Mouse (Mus musculus) adrenal gland, postnatal 10 days (tissue): Measurements from ENCODE around the gene Ankrd17. TPM values are rescaled to one million over a fixed set of nuclear protein-coding genes. Genes with fewer than 3 reads are reported as not detected.

Experiments used
- DNase-seq: peaks from one replicate; pipeline ENCODE4 v3.0.0; 2021; ENCODE audit warnings: mixed read lengths
- total RNA-seq, 2 experiments: library from RNA; stranded (reverse); gene quantifications; 2 replicates each; pipeline ENCODE4 v1.2.3; 2021

The Ankrd17 gene
- total RNA-seq, 2 experiments from 2014 or later = 79.6 to 111 TPM

GRCm38 (mm10) chr5:90217791-90218190, 148.6 kb downstream of the Ankrd17 start:
- peak; percentile 67 for DNase-seq

- DNase-seq = no peak
Observed at GRCm38 (mm10) chr5:90217226-90217625, 149.2 kb downstream of the Ankrd17 start.

GRCm38 (mm10) chr5:90213356-90213755, 153.0 kb downstream of the Ankrd17 start:
- no peak for DNase-seq

- peak; percentile 61 for DNase-seq
Observed at GRCm38 (mm10) chr5:90203168-90203567, 163.2 kb downstream of the Ankrd17 start.

GRCm38 (mm10) chr5:90202447-90203117, 163.8 kb downstream of the Ankrd17 start:
- DNase-seq = no peak

GRCm38 (mm10) chr5:90199922-90200632, 166.3 kb downstream of the Ankrd17 start:
- no peak for DNase-seq

- peak; percentile 79 for DNase-seq
Observed at GRCm38 (mm10) chr5:90194831-90195230, 171.5 kb downstream of the Ankrd17 start.

GRCm38 (mm10) chr5:90182782-90183181, 183.6 kb downstream of the Ankrd17 start:
- no peak for DNase-seq

- DNase-seq = no peak
Observed at GRCm38 (mm10) chr5:90179094-90179493, 187.3 kb downstream of the Ankrd17 start.

GRCm38 (mm10) chr5:90178116-90178515, 188.3 kb downstream of the Ankrd17 start:
- no peak for DNase-seq

Other genes with a start within 250 kb of the Ankrd17 start
- gene Cox18, start 142.6 kb downstream of the Ankrd17 start, total RNA-seq = 10 to 100 TPM; 20.7 to 34.6 TPM
- gene Gm9958, start 627 bp upstream of the Ankrd17 start, total RNA-seq = 1 to 10 TPM; 2.1 to 3.3 TPM
- gene Alb, start 94.3 kb upstream of the Ankrd17 start, total RNA-seq = over 10,000 TPM in 1 of 2 experiments, 1,000 to 10,000 TPM in 1; 7,600 to 18,589 TPM
- 100 to 1,000 TPM; 414 to 846 TPM for gene Afp, start 124.2 kb upstream of the Ankrd17 start, total RNA-seq
- gene Afm, start 152.4 kb upstream of the Ankrd17 start, total RNA-seq = 100 to 1,000 TPM in 1 of 2 experiments, 10 to 100 TPM in 1; 52.5 to 116 TPM
- gene 5830473C10Rik, start 194.5 kb upstream of the Ankrd17 start, total RNA-seq = 10 to 100 TPM in 1 of 2 experiments, 1 to 10 TPM in 1; 5.5 to 10.4 TPM